Mouse (Mus musculus) T-helper 17 cell (primary cell): ENCODE results near the gene Zbtb44.

ENCODE experiments used
- in situ Hi-C, 2 experiments: fragments of 300-600 bp; cut with MboI, MseI; formaldehyde crosslinking; loops; 1 replicate in 1 of 2; 2 replicates in 1 of 2; pipeline ENCODE4 v1.15.1; 2025; ENCODE audit warnings: high pct_unique_total_duplicates in 2 of 2

The Zbtb44 gene

GRCm38 (mm10) chr9:31098118-31098517 lies 67.7 kb downstream of the Zbtb44 start:
- in situ Hi-C loops = no loop called here

DNA sequence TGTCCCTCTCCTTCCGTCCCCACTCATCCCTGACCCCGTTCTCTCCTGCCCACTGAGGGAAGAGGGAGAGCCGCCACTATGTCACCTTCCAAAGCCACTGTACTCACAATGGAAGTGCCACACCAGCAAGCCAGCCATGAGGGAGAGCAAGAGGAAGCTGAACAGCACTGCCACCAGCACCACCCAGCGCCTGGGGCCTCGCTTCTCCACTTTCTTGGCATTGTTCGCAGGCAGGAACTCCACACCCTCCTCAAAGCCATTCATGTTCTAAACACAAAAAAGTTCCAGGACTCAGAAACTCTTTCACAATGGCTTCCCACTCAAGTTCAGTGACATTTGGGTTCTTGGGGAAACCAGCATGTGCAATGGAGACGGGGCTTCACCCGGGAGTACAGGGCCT lies 78.0 kb downstream of the Zbtb44 start:
- in situ Hi-C loops = no loop called here

DNA sequence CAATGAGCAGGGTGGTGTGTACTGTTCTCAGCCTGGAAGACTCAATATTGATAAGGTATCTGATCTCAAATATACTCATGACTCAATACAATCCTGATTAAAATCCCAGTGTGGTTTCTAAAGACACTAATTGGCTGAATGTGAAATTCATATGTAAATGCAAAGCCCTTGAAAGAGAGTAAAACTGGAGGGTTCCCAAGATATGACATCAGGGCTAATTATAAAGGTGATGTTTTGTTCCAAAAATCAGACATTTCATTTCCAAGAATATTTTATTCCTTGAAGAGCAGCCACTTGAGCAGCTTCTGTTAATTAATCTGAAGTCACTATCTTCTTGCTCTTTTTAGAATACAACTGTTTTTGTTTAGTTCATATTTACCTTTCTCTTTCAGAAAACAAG lies 85.1 kb downstream of the Zbtb44 start:
- in situ Hi-C loops = no loop called here

DNA sequence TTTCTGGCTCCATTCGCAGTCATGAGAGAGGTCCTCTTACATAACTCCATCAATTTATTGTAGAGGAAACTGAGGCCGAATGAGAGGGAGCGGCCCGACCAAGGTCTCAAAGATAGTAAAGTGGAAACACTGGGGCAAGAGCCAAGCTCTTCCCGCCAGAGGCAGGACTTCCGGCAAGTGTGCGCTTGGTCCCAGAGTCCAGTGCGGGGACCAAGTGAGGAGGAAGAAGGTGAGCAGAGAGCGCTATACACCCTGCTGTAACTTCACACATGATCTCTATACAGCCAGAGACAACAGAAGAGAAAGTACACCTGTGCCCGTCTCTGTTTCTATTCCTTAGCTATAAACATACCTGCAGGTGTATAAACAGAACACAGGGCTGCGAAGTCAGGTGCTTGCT lies 86.6 kb downstream of the Zbtb44 start:
- in situ Hi-C loops = no loop called here

DNA sequence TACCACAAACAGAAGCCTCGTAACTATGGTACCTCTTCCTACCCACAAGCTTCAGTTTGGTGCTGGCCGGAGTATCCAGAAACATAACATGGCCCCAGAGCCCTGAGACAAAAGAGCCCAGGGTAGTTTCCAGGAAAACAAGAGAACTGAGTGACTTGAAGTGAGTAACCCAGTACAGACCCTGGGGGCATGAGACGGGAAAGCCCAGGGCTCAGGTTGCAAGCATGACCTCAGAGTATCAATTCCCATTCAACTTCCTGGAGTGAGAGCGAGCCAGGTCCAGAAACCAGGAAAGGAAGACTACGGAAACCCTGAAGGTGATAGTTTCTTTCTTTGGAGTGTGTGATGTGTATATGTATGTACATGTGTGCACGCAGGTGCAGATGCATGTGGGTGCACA lies 87.0 kb downstream of the Zbtb44 start:
- in situ Hi-C loops = no loop called here

- in situ Hi-C loops = no loop called here
Observed at GRCm38 (mm10) chr9:31118520-31119298, 88.3 kb downstream of the Zbtb44 start.

DNA sequence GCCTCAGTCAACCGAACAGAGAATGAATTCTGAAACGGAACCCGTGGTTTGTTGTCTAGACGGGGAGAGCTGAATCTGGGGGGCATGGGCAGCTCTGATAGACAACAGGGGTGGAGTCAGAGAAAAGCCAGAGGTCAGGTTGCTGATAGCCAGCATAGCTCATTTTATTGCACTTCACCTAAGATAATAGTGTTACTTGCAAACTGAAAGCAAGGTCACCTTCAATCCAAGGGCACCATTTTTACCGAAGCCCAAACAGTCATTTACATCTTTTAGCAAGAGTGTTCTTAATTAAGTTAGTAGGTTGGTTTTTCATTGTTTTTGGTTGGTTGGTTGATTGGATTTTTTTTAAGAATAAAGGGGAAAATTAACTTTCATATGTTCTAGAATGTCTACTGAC lies 89.0 kb downstream of the Zbtb44 start:
- in situ Hi-C loops = no loop called here

DNA sequence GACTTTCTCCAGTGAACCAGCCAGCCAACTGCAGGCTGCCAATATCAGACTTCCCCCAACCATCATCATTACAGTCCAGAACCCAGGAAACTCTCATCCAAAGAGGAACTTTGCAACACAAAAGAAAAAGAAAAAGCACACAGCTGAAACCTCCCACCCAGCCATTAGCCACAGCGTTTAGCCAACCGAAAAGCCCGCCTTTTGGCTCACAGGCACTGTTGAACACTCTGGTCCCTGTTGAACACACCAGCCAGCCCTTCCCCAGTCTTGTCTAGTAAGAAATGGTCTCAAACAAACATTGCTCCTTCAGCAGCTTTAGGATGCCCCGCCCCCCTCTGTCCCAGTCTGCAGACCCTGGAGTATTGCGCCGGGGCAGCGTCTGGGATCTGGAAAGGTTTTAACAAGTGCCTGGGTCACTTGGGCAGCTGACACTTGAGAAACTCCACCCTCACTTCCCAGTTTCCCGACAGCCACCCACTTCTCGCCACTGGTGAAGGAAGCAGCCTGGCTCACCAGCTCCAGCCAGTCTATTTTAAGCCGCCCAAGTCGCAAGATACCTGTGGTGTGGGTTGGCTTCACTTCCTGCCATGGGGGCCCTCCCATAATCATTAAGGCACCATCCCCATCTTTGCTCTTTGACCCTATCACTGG lies 89.6 kb downstream of the Zbtb44 start:
- in situ Hi-C loops = no loop called here

DNA sequence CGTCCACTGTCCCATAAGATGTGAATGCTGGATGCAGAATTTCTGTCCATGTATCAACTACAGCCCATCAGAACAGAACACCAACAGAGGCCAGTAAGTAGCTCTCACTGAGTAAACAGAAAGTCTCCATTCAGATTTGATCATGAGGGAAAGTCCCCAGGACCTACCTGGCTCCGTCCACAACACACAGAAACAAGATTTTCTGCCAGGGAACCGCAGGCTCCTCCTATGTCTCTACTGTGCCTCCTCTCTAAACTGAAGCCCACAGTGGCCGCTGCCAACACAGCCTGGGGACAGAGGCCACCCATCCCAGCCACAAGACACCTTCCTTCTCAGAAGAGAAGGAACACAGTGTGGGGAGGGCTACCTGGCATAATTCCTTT lies 90.1 kb downstream of the Zbtb44 start:
- in situ Hi-C loops = no loop called here

GRCm38 (mm10) chr9:31122464-31123030 lies 92.1 kb downstream of the Zbtb44 start:
- in situ Hi-C loops = no loop called here
